Mouse (Mus musculus): ENCODE measurements around the gene Tiparp.

GRCm38 (mm10) chr3:65598071-65598830, 70.0 kb downstream of the Tiparp start:
- TF ChIP-seq CTCF (IDR thresholded peaks at IDR 0.05; ENCODE audit: control insufficient read depth, insufficient read depth, low read length): no peak
- no peak for TF ChIP-seq POLR2A (IDR thresholded peaks at IDR 0.05; ENCODE audit: borderline replicate concordance, control insufficient read depth, low read depth, low read length)
